Mouse (Mus musculus): ENCODE measurements around the gene Enox1.

Enox1 gene

GRCm38 (mm10) chr14:77744638-77745240 is 588.2 kb downstream of the Enox1 start:
- in situ Hi-C loops (cut with MboI; ENCODE audit: low sequenced_read_pairs): no loop called here

GRCm38 (mm10) chr14:77748920-77749319 is 592.4 kb downstream of the Enox1 start:
- in situ Hi-C loops (cut with MboI; ENCODE audit: low sequenced_read_pairs): no loop called here
